In genomic region chr9:68340921-68341320, GRCm38 (mm10) we compare ENCODE assay signal across 12 mouse cellular contexts.
"Had no signal": no experiment of that assay in that cellular context is flagged by ENCODE, and none has a peak within 500 bp of the region (broad histone marks: within the 10 kb centered on the region; RNA-seq: fewer than 3 reads in every experiment).

No protein-coding gene starts in this region.

- DNase-seq: kidney, adult 8-10 months; kidney, postnatal 10 days; kidney, postnatal 36 days; liver; lung, adult 18-20 months; lung, postnatal 10 days; lung, postnatal 36 days; midbrain, embryonic 14.5 days; retina, postnatal 1 day; right cerebral cortex, postnatal 25 days; spleen, adult 18-20 months; thymus, postnatal 25 days had no signal
